Mouse (Mus musculus) ES-E14 (cell line): ENCODE measurements at regions not wholly inside any gene's neighbourhood (a gene's known extent, or its start where the extent isn't known, plus 50 kb on each side); places are given as distances from the start of the nearest gene placed in this dataset.

ENCODE experiments used
- CHD2 ChIP-seq: IDR thresholded peaks from 2 replicates; pipeline ENCODE4 v1.6.1; 2014; ENCODE audit warnings: mild to moderate bottlenecking, low read depth, low read length, inconsistent platforms
- MAFK ChIP-seq: IDR thresholded peaks from 2 replicates; pipeline ENCODE4 v1.6.1; 2014; ENCODE audit warnings: mild to moderate bottlenecking, low read depth, low read length, inconsistent platforms; ENCODE audit not compliant: insufficient read depth
- ZNF384 ChIP-seq: IDR thresholded peaks from 2 replicates; pipeline ENCODE4 v1.6.1; 2012; ENCODE audit warnings: low read depth, low read length, inconsistent platforms

DNA sequence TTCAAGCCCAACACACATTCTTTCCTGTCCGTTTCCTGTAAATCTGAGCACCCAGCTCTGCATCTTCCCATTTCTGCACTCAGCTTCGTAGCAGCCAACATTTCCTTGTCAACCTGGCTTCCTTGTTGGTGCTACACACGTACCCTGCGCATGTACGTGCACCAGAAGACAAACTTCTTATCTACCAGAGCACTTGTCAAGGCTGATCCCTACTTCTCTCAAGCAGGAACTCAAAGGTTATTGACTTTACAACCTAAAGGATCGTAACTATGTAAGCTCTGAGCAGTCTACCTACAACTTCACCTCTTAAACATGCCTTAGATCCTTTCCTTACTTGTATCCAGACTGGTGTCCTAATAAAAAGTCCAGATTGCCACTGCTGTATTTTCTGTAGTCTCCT lies 445.4 kb downstream of the Adgrl2 start:
- TF ChIP-seq ZNF384 (no peak), CHD2 (no peak), MAFK (no peak)
